Mouse (Mus musculus): ENCODE measurements around the gene Cdh12.

Cdh12 gene

GRCm38 (mm10) chr15:20696229-20696628, 247.2 kb downstream of the Cdh12 start:
- DNase-seq (ENCODE audit: low read depth, low spot score), result no peak

- DNase-seq (ENCODE audit: low read depth, low spot score), result no peak
Observed at GRCm38 (mm10) chr15:20711859-20712258, 262.8 kb downstream of the Cdh12 start.

DNA sequence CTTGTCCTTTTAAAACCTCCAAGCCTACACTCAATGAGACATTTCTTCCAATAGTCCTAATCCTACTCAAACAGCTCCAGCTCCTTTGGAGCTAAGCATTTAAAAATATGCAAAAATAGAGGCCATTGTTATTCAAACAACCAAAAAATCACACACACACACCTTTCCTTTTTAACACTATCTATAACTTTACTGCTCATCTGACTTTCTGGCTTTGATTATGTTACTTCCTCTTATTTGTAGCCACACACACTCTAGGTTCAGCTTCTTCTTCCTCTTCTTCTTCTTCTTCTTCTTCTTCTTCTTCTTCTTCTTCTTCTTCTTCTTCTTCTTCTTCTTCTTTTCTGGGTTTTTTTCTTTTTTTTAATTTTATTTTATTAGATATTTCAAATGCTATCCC, 323.2 kb downstream of the Cdh12 start:
- DNase-seq (ENCODE audit: low read depth, low spot score), result no peak

GRCm38 (mm10) chr15:20773423-20773822, 324.4 kb downstream of the Cdh12 start:
- no peak for DNase-seq (ENCODE audit: low read depth, low spot score)

- DNase-seq (ENCODE audit: low read depth, low spot score), result no peak
Observed at GRCm38 (mm10) chr15:20796999-20797398, 347.9 kb downstream of the Cdh12 start.

DNA sequence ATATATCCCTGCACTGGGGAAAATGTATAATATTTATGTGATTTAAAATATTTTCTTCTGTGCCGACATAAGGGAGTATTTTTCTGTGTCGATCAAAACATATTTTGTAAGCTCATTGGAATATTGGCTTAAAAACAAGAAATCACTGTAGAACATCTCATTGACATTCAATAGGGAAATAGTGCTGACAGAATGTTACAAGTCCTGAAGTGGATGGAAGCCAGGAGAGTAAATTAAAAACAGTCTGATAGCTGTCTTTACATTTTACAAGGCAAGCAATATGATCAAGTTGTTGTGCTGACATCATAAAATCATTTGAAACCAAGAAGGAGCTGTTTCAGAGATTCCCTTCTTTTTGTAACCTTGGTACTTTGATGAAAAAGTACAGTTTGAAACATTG, 349.5 kb downstream of the Cdh12 start:
- no peak for DNase-seq (ENCODE audit: low read depth, low spot score)

GRCm38 (mm10) chr15:20835887-20836286, 386.8 kb downstream of the Cdh12 start:
- no peak for DNase-seq (ENCODE audit: low read depth, low spot score)

DNA sequence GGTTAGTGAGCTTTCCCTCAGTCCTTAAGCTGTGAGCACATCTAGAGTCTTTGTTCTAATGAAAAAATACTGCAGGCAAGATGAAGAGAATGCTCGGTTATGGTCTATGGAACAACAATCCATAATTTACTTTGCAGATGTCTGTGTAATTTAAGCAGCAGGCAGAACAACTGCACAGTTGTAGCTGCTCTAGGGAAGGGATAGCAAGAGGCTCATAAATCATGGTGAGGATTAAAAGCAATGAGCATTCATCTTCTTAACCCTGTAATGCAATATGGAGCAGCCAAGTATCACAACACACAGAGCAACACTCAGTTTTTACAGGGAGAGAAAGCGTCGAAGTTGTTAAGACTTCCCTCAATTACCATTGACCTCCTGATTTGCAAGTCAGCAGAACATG, 387.9 kb downstream of the Cdh12 start:
- no peak for DNase-seq (ENCODE audit: low read depth, low spot score)

GRCm38 (mm10) chr15:20841479-20841878, 392.4 kb downstream of the Cdh12 start:
- DNase-seq (ENCODE audit: low read depth, low spot score), result no peak

GRCm38 (mm10) chr15:20863076-20863475, 414.0 kb downstream of the Cdh12 start:
- no peak for DNase-seq (ENCODE audit: low read depth, low spot score)

GRCm38 (mm10) chr15:20872518-20872917, 423.5 kb downstream of the Cdh12 start:
- DNase-seq (ENCODE audit: low read depth, low spot score), result no peak

DNA sequence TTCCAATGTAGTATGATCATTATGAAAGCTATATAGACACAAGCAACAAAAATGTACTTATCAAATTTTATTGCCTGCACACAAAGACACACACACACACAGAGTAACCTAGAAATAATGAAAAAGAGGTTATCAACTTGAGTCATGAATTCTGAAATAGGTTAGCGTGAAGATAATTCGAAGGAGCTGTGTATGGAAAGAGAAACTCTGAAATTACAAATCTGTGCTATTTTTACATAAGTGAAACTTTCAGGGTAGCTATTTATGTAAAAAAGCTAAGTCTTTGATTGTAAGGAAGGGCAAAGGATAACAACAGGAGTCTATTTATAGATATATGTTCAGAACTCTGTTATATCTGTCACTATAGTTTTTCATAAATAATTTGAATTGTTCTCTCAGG, 427.9 kb downstream of the Cdh12 start:
- DNase-seq (ENCODE audit: low read depth, low spot score), result no peak

DNA sequence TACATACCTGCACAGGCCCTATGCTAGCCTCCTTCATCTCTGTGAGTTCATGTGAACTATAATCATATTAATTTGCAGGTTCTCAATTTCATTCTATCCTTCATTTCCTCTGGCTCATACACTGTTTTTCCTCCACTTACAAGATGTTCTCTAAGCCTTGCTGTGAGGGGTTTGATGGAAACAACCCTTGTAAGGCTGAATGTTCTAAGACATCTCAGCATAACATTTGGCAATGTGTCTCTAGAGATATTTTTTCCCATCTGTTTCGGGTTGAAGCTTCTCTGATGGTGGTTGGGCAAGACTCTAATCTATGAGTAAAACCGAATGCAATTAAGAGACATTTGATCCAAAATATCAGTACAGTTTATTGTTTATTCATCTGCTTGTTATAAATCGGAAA, 444.4 kb downstream of the Cdh12 start:
- DNase-seq (ENCODE audit: low read depth, low spot score), result no peak

GRCm38 (mm10) chr15:20902568-20902967, 453.5 kb downstream of the Cdh12 start:
- no peak for DNase-seq (ENCODE audit: low read depth, low spot score)

GRCm38 (mm10) chr15:20928221-20928620, 479.2 kb downstream of the Cdh12 start:
- DNase-seq (ENCODE audit: low read depth, low spot score), result no peak

- no peak for DNase-seq (ENCODE audit: low read depth, low spot score)
Observed at GRCm38 (mm10) chr15:20944000-20944399, 494.9 kb downstream of the Cdh12 start.

- DNase-seq (ENCODE audit: low read depth, low spot score), result no peak
Observed at GRCm38 (mm10) chr15:20967463-20967862, 518.4 kb downstream of the Cdh12 start.

- no peak for DNase-seq (ENCODE audit: low read depth, low spot score)
Observed at GRCm38 (mm10) chr15:20971041-20971440, 522.0 kb downstream of the Cdh12 start.

GRCm38 (mm10) chr15:21000541-21000940, 551.5 kb downstream of the Cdh12 start:
- DNase-seq (ENCODE audit: low read depth, low spot score), result no peak

DNA sequence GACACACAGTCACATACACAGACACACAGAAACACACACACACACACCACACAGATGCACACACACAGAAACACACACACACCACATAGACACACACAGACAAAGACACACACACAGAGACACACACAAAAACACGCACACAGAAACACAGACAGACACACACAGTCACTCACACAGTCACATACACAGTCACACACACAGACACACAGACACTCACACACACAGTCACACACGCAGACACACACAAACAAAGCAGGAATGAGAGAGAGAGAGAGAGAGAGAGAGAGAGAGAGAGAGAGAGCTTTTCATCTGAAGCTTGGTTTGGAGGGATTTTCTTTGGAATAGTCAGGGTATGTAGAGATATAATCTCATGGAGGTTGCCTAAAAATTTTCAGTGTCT, 558.9 kb downstream of the Cdh12 start:
- DNase-seq (ENCODE audit: low read depth, low spot score), result no peak

DNA sequence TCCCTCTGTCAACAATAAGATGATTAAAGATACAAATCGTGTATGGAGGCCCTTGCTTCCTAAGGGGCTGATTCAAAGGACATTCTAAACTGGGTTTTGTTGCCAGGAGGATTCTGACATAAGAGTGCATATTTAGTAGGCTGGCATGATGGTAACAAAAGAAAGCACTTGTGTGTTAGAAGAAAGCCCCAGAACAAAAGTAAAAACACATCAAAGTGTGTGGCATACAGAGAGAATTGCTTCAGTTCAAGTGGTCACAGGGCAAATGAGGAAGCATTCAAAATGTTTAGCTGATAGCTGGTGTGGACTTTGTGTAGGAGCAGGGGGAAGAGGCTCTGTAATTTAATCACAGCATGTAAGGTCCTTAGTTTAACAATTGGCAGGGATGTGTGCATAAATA, 559.4 kb downstream of the Cdh12 start:
- no peak for DNase-seq (ENCODE audit: low read depth, low spot score)

GRCm38 (mm10) chr15:21008969-21009368, 559.9 kb downstream of the Cdh12 start:
- no peak for DNase-seq (ENCODE audit: low read depth, low spot score)

DNA sequence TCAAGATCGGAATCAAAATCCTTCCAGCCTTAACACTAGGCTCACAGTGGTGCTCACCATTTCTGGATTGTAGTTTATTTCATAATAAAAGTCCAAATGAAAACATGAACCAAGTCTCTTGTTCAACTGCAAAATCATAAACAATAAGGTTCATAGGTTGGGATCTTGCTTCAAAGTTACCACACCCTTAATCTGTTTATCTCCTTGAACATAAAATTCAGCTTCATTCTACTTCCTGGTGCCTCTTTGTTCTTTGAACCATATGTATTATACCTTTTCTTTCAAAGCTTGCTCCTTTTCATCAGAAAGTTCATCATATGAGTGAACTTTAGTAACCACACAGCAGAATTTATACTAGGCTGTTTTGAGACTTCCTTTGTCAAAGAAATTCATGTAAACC, 614.6 kb downstream of the Cdh12 start:
- no peak for DNase-seq (ENCODE audit: low read depth, low spot score)

- DNase-seq (ENCODE audit: low read depth, low spot score), result no peak
Observed at GRCm38 (mm10) chr15:21069264-21069663, 620.2 kb downstream of the Cdh12 start.

- no peak for DNase-seq (ENCODE audit: low read depth, low spot score)
Observed at GRCm38 (mm10) chr15:21092824-21093223, 643.8 kb downstream of the Cdh12 start.
